Mouse (Mus musculus): ENCODE measurements around the gene Vapa. TPM values are rescaled to one million over a fixed set of nuclear protein-coding genes. Genes with fewer than 3 reads are reported as not detected.
"Not testable (repeated sequence)": the region's sequence is repeated elsewhere in the genome, so short reads cannot be mapped to it uniquely, and the experiment has no call there.

The Vapa gene
- total RNA-seq, 2 experiments from 2014 or later: 121 to 126 TPM

DNA sequence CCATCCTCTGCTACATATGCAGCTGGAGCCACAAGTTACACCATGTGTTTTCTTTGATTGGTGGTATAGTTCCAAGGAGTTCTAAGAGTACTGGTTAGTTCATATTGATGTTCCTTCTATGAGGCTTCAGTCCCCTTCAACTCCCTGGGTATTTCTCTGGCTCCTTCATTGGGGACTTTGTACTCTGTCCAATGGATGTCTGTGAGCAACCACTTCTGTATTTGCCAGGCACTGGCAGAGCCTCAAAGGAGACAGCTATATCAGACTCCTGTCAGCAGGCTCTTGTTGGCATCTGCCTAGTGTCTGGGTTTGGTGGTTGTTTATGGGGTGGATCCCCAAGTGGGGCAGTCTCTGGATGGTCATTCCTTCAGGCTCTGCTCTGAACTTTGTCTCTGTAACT, 81.0 kb downstream of the Vapa start:
- DNase-seq; intact Hi-C loops (cut with DNase I; ENCODE audit: low total_unique reads): not testable (repeated sequence)

Other genes starting within 250 kb of the Vapa start
- gene Tmem232, start 72.8 kb downstream of the Vapa start, total RNA-seq (2021): 10 to 100 TPM; 11.0 to 11.6 TPM
- not detected for gene Txndc2, start 28.6 kb upstream of the Vapa start, total RNA-seq (2021)
- 10 to 100 TPM; 14.1 to 15.4 TPM for gene Rab31, start 159.2 kb upstream of the Vapa start, total RNA-seq (2021)
- gene Ppp4r1, start 169.0 kb upstream of the Vapa start, total RNA-seq (2021): 10 to 100 TPM; 29.4 to 30.3 TPM